Mouse (Mus musculus) kidney, postnatal 25 days (tissue): ENCODE data around the gene Tbc1d2.

Experiments used
- DNase-seq, 2 experiments: peaks; one replicate each; pipeline ENCODE4 v3.0.0; 2021; ENCODE audit warnings: mixed read lengths in 2 of 2

Gene Tbc1d2

GRCm38 (mm10) chr4:46650086-46650753 lies at the start of gene Tbc1d2:
Tbc1d2 (minus strand) TSS chr4:46650209.
- DNase-seq, result peak; percentile 96 to 97

- DNase-seq, result no peak
Observed at GRCm38 (mm10) chr4:46696467-46696866, 46.5 kb upstream of the Tbc1d2 start.

- DNase-seq, result no peak
Observed at GRCm38 (mm10) chr4:46690565-46690964, 40.6 kb upstream of the Tbc1d2 start.

- DNase-seq, result no peak
Observed at GRCm38 (mm10) chr4:46690023-46690420, 40.0 kb upstream of the Tbc1d2 start.

DNA sequence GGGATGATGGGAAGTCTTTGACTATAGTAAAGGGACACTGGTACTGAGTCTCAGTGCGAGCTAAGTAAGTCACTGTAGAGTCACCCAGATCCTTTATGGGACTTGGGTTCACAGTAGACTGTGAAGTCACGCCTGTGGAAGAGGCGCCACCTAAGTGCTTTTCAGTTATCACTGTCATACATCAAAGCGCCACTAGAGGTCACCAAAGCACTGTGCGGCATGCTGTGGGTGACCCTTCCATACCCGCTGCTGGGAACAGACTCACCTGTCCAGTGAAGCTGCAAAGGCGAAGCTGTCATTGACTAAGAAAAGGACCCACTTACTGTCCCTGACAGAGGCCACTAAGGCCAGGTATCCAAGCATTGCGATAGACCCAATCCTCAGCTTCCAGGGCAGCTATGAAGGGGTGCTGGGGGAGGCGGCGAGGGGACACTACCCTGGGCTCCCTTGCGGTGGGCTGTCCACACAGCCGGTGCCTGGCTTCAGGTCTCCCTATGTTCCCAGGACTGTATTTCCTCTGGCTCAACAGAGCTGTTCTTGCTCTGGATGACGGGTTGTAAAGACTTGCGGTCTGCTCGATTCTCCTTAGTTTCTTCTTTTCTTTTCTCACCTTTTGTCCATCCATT lies 39.5 kb upstream of the Tbc1d2 start:
- peak; percentile 56 to 85 for DNase-seq

DNA sequence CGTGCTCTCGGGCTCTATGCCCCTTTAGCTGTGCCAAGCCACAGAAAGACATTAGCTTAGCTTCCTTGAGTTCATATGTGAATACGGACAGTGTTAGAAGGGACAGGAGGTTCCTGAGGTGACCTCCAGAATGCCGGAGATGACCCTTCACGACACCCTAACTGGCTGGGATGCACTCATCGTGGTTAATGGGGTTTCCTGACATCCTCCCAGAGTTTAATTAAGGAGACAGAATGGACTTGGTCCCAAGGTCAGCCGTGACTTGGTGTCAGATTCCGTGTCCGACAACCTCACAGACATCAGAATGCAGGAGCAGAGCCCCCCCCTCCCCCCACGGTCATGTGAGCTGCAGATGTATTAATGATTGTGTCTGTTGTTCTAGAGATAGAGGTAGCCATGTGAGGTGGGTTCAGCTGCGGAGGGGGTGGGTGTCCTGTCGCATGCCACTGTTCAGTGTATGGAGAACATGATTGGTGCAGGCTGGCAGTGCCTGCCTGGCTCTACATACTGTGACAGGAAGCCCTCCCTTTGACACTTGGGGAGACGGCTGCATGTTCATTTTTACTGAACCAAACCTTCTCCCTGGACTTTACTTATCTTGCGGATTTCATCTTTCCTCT lies 38.3 kb upstream of the Tbc1d2 start:
- DNase-seq, result no peak

- no peak for DNase-seq
Observed at GRCm38 (mm10) chr4:46684160-46684559, 34.2 kb upstream of the Tbc1d2 start.

GRCm38 (mm10) chr4:46676646-46677045 lies 26.6 kb upstream of the Tbc1d2 start:
- no peak for DNase-seq

GRCm38 (mm10) chr4:46675992-46676391 lies 26.0 kb upstream of the Tbc1d2 start:
- DNase-seq, result no peak

GRCm38 (mm10) chr4:46675272-46675785 lies 25.3 kb upstream of the Tbc1d2 start:
- DNase-seq, result no peak

- DNase-seq, result no peak
Observed at GRCm38 (mm10) chr4:46668620-46669019, 18.6 kb upstream of the Tbc1d2 start.

DNA sequence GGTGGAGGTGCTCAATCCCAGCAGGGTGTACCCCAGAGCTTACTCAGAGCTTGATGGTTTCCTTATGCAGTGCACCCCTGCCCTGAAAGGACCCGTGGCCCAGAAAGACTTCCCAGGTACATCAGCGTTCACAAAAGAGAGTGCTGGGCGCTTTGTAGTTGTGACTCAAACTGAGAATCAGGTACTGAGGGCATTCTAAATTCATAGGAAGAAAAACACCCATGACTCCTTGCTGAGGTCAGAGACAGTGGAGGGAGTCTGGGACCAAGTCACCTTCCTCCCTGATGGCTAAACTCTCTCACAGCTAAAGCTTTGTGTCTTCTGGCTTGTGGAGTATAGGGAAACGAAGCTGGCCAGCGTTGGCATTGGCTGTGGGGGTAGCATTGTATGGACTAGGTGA lies 16.4 kb upstream of the Tbc1d2 start:
- no peak for DNase-seq

- no peak for DNase-seq
Observed at GRCm38 (mm10) chr4:46665371-46665774, 15.4 kb upstream of the Tbc1d2 start.

GRCm38 (mm10) chr4:46664123-46665009 lies 14.4 kb upstream of the Tbc1d2 start:
- peak; percentile 48 to 77 for DNase-seq

DNA sequence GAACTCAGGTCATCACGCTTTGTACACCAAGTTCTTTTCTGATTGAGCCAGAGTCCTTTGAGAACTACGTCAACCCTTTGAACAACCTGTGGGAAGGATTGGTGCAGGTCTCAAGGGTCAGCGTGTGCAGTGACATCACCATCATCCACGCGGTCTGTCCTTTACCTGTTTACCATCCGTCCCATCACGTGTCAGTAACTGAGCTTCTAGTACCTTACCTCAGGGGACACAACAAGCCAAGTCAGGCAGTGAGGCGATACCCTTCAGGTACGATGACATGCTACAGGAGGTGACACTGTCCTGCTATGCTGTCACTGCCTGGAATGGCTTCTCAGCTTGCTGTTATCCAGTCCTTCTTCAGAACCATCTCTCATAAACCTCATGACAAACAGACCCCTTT lies 11.4 kb upstream of the Tbc1d2 start:
- DNase-seq, result no peak

DNA sequence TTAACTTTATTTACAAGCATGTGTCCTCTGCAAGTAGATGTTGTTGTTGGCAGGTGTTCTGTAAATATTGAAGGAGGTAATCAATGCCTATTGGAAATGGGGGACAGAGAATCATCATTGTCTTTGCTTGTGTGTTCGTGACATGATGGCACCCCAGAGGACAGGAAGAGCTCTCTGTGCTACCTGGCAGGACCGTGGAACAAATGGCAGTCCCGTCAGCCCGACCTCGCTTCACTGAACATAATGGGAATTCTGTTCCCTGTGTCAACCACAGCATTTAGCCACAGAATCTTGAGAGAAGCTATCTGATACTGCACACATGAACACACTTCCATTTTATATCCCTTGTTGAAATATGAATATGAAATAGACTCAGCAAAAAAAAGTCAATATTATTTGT lies 8.9 kb upstream of the Tbc1d2 start:
- DNase-seq, result no peak

DNA sequence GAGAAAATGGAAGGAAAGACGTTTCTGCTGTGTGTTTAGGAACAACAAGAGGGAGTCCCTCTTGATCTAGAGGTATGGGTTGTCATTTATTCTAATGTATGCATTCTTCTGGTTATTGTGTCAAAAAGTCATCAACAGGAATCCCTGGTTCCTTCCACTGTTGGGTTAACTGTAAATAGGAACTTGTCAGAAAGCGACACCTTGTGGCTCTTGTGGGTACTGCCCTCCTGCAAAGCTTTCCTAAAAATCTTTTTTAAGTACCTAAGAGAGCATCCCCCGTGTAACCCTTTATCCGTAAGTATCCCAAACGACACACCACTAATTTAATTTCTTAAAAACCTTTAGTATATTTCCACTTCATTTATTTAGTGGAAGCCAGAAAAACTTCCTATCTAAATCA lies 7.1 kb upstream of the Tbc1d2 start:
- peak; percentile 71 to 87 for DNase-seq

GRCm38 (mm10) chr4:46655956-46656355 lies 5.9 kb upstream of the Tbc1d2 start:
- no peak for DNase-seq

GRCm38 (mm10) chr4:46655298-46655697 lies 5.3 kb upstream of the Tbc1d2 start:
- no peak for DNase-seq

- DNase-seq, result no peak
Observed at GRCm38 (mm10) chr4:46649161-46649560, 848 bp downstream of the Tbc1d2 start.

DNA sequence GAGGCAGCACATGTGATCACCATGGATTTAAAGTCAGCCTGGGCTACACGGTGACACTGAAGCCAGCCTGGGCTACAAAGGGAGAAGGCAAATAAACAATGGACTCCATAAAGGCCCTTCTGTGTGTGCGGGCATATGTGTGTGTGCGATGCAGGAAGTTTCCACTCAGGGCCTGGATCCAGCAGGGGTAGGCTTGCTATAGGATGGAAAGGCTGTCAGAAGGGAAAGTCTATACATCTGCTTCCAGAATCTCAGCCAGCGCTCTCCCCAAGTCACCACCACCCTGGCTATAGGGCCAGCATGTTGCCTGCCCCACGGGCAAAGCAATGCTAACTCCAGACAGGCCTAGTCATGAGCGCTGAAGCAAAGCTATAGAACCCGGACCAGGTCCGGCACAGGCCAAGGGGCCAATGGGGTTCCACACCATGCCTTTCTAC lies 6.3 kb downstream of the Tbc1d2 start:
- DNase-seq, result peak in 1 of 2 experiments; percentile 29

- peak; percentile 32 to 75 for DNase-seq
Observed at GRCm38 (mm10) chr4:46642924-46643675, 6.9 kb downstream of the Tbc1d2 start.
